Mouse (Mus musculus): ENCODE data around the gene Usp42.

DNA sequence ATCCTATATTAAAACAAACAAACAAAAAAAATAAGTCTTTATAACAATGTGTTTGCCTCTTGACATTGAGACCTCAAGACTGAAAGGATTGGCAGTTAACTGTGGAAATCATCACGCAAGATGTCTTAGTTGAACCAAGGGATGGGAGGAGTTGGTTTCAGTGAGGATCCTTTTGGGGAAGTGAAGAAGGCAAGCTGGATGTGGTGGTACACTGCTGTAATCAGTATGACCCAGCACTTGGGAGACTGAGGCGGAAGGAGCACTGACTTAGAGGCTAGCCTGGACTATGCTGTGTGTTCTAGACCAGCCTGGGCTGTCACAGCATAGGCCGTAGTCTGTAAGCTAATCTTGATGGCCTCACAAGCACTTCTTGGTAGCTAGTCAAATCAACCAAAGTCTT lies 28.4 kb upstream of the Usp42 start:
- TF ChIP-seq POLR2AphosphoS2 (IDR thresholded peaks at IDR 0.05; ENCODE audit: insufficient read length, low read depth) (no peak), POLR2A (IDR thresholded peaks at IDR 0.05; ENCODE audit: insufficient read length, low read depth) (no peak), E2F4 (IDR thresholded peaks at IDR 0.05; ENCODE audit: insufficient read depth) (no peak), TCF12 (IDR thresholded peaks at IDR 0.05; ENCODE audit: insufficient read depth, poor library complexity, severe bottlenecking) (no peak), SRF (IDR thresholded peaks at IDR 0.05; ENCODE audit: control insufficient read depth, insufficient read length, low read depth) (no peak), USF1 (IDR thresholded peaks at IDR 0.05; ENCODE audit: low read depth) (no peak), MAX (IDR thresholded peaks at IDR 0.05; ENCODE audit: low read depth) (no peak), CEBPB (IDR thresholded peaks at IDR 0.05; ENCODE audit: insufficient read depth, poor library complexity, severe bottlenecking) (no peak), MYOD1 (IDR thresholded peaks at IDR 0.05; ENCODE audit: control insufficient read depth in 1 of 3, insufficient read length in 2 of 3, low read depth in 2 of 3) (no peak)

Measured in myocyte (in vitro differentiated cells).